Comparison of ENCODE assay signal across 23 mouse cellular contexts in genomic region chr6:95875463-95875862, GRCm38 (mm10).
A peak's percentile ranks its signal among the peaks of the same experiment; 100 is the strongest.
DNase-seq lines count a peak whose midpoint lies in the region; ATAC-seq and TF ChIP-seq lines count a peak whose summit lies in the region.
"Had no signal": no experiment of that assay in that cellular context is flagged by ENCODE, and none has a peak within 500 bp of the region (broad histone marks: within the 10 kb centered on the region; RNA-seq: fewer than 3 reads in every experiment).

No protein-coding gene starts in this region.

- H3K79me2 ChIP-seq in myocyte (ENCODE audit: control insufficient read depth, insufficient read depth): no peaks in the 10 kb centered on the region

- H3K4me3 ChIP-seq in myocyte: no peak overlapping the region
- H3K4me3 ChIP-seq in midbrain, embryonic 15.5 days: no peak overlapping the region
- H3K4me3 ChIP-seq: embryonic facial prominence, embryonic 10.5 days; embryonic facial prominence, embryonic 12.5 days; erythroblast, embryonic 14.5 days; forebrain, embryonic 10.5 days; forebrain, embryonic 12.5 days had no signal

- H3K9me3 ChIP-seq in midbrain, embryonic 15.5 days: no peaks in the 10 kb centered on the region
- H3K9me3 ChIP-seq: embryonic facial prominence, embryonic 10.5 days; embryonic facial prominence, embryonic 12.5 days; forebrain, embryonic 10.5 days; forebrain, embryonic 12.5 days had no signal

- H3K9ac ChIP-seq in midbrain, embryonic 15.5 days: no peak overlapping the region
- H3K9ac ChIP-seq: embryonic facial prominence, embryonic 12.5 days; forebrain, embryonic 12.5 days had no signal

- WGBS in midbrain, embryonic 15.5 days: 70% methylated on average over 6 of the region's 6 CpGs

- H3K27ac ChIP-seq in midbrain, embryonic 15.5 days: no peak overlapping the region
- H3K27ac ChIP-seq: embryonic facial prominence, embryonic 10.5 days; embryonic facial prominence, embryonic 12.5 days; forebrain, embryonic 10.5 days; forebrain, embryonic 12.5 days had no signal

- no peaks in the 10 kb centered on the region for H3K27me3 ChIP-seq in myocyte (ENCODE audit: control insufficient read depth, insufficient read depth, insufficient read length)
- H3K27me3 ChIP-seq in midbrain, embryonic 15.5 days (replicated peaks): no peaks in the 10 kb centered on the region
- H3K27me3 ChIP-seq: embryonic facial prominence, embryonic 12.5 days; forebrain, embryonic 12.5 days had no signal

- H3K36me3 ChIP-seq in myocyte (ENCODE audit: control insufficient read depth, insufficient read depth): no peaks in the 10 kb centered on the region
- H3K36me3 ChIP-seq in midbrain, embryonic 15.5 days (replicated peaks): no peaks in the 10 kb centered on the region
- H3K36me3 ChIP-seq: embryonic facial prominence, embryonic 10.5 days; embryonic facial prominence, embryonic 12.5 days; forebrain, embryonic 10.5 days; forebrain, embryonic 12.5 days had no signal

- no peaks in the 10 kb centered on the region; the same call in 1 of the 2 replicates for H3K4me1 ChIP-seq in midbrain, embryonic 15.5 days
- H3K4me1 ChIP-seq: embryonic facial prominence, embryonic 10.5 days; embryonic facial prominence, embryonic 12.5 days had no signal

- no peak for TF ChIP-seq POLR2A in myocyte (IDR thresholded peaks at IDR 0.05; ENCODE audit: insufficient read length, low read depth)

- no peak for ATAC-seq in CD4-positive, CD25-positive, alpha-beta regulatory T cell, adult 4 months
- no peak for ATAC-seq in midbrain, embryonic 15.5 days (replicated peaks)
- no peak for ATAC-seq in monocyte, adult 5-6 weeks (replicated peaks; ENCODE audit: insufficient number of reproducible peaks, low FRiP score, low TSS enrichment, poor library complexity, severe bottlenecking)
- ATAC-seq: activated CD4-positive, CD25-positive, alpha-beta regulatory T cell, adult 4 months; forebrain, embryonic 14.5 days; forebrain, embryonic 16.5 days; Patski had no signal

- no peak overlapping the region for H3K4me2 ChIP-seq in myocyte (ENCODE audit: low read depth)
- H3K4me2 ChIP-seq in midbrain, embryonic 15.5 days: no peak overlapping the region
- H3K4me2 ChIP-seq: embryonic facial prominence, embryonic 12.5 days; forebrain, embryonic 12.5 days had no signal

- no peak overlapping the region for H3ac ChIP-seq in myocyte (ENCODE audit: control insufficient read depth, insufficient read length)

- DNase-seq in 416B (ENCODE audit: low read depth) (peak; percentile 11), NIH3T3 (ENCODE audit: low read depth) (peak; percentile 85)
- DNase-seq: adrenal gland, adult 8-10 months; adrenal gland, postnatal 14 days; adrenal gland, postnatal 36 days; cerebellum, adult 11-12 months; cerebellum, adult 2 months; cerebellum, adult 9-10 months; cerebellum, postnatal 10 days; cerebellum, postnatal 25 days had no signal

TF ChIP-seq in myocyte, 11 proteins besides CTCF, POLR2A, EP300 and RAD21:
- TF ChIP-seq TCF3 (IDR thresholded peaks at IDR 0.05; ENCODE audit: insufficient read length, low read depth) (no peak), CEBPB (IDR thresholded peaks at IDR 0.05; ENCODE audit: insufficient read depth, poor library complexity, severe bottlenecking) (0 out of 2 replicates have a peak, but pooled peaks have one; percentile 35)
